Mouse (Mus musculus) kidney, embryonic 14.5 days (tissue): ENCODE measurements around the gene Iqcf5. TPM values are rescaled to one million over a fixed set of nuclear protein-coding genes. Genes with fewer than 3 reads are reported as not detected.
"Not testable (repeated sequence)": the region's sequence is repeated elsewhere in the genome, so short reads cannot be mapped to it uniquely, and the experiment has no call there.

ENCODE experiments used
- ATAC-seq: fragments of 200-750 bp; cut with Nextera tagmentation; 2 replicates; pipeline ENCODE4 v1.8.0; 2017; ENCODE audit warnings: moderate number of reproducible peaks, mild to moderate bottlenecking, moderate TSS enrichment, moderate library complexity; ENCODE audit not compliant: low FRiP score, low TSS enrichment
- H3K27ac ChIP-seq: fragments of 300-500 bp; sonication (generic); 2 replicates; pipeline ENCODE4 v1.5.1; 2014; ENCODE audit warnings: low read depth, mild to moderate bottlenecking, low read length, moderate library complexity, mixed read lengths
- H3K27me3 ChIP-seq: fragments of 300-500 bp; sonication (generic); 2 replicates; pipeline ENCODE4 v1.6.1; 2014; ENCODE audit warnings: mild to moderate bottlenecking, low read length; ENCODE audit not compliant: control insufficient read depth, insufficient read depth
- H3K36me3 ChIP-seq: fragments of 300-500 bp; sonication (generic); 2 replicates; pipeline ENCODE4 v1.6.1; 2014; ENCODE audit warnings: low read length, mixed read lengths; ENCODE audit not compliant: control insufficient read depth, insufficient read depth
- H3K4me1 ChIP-seq: fragments of 300-500 bp; sonication (generic); 2 replicates; pipeline ENCODE4 v1.6.1; 2014; ENCODE audit warnings: low read length, mixed read lengths; ENCODE audit not compliant: control insufficient read depth, insufficient read depth
- H3K4me2 ChIP-seq: fragments of 300-500 bp; sonication (generic); replicated peaks from 2 replicates; pipeline ENCODE4 v1.6.1; 2014; ENCODE audit warnings: low read depth, mild to moderate bottlenecking, low read length
- H3K4me3 ChIP-seq: fragments of 300-500 bp; sonication (generic); 2 replicates; pipeline ENCODE4 v1.5.1; 2014; ENCODE audit warnings: mild to moderate bottlenecking, low read length
- H3K9ac ChIP-seq: fragments of 300-500 bp; sonication (generic); 2 replicates; pipeline ENCODE4 v1.6.1; 2014; ENCODE audit warnings: low read depth, mild to moderate bottlenecking, low read length, moderate library complexity
- H3K9me3 ChIP-seq: fragments of 300-500 bp; sonication (generic); 2 replicates; pipeline ENCODE4 v1.6.1; 2016; ENCODE audit warnings: low read length; ENCODE audit not compliant: control insufficient read depth
- WGBS: fragments of 180-500 bp; shearing (Covaris S2); extraction: QIAGEN DNeasy Blood & Tissue Kit; methylation state at CpG from one replicate; pipeline ENCODE4 v1.1.7; 2014; 5-methylcytosine and 5-hydroxymethylcytosine counted together
- polyA plus RNA-seq: library from polyadenylated mRNA; unstranded; fragments of >200 nt; fragmentation: Nextera tagmentation; extraction: Ambion mirVana; gene quantifications from 2 replicates; pipeline ENCODE4 v1.2.1, GENCODE M21; 2014

Gene Iqcf5
- polyA plus RNA-seq, 1 experiment from 2014 or later, result not detected

- Histone ChIP-seq H3K4me3 (no peak overlapping the region), H3K4me1 (no peaks in the 10 kb centered on the region), H3K9ac (no peak overlapping the region), H3K4me2 (no peak overlapping the region), H3K27ac (no peak overlapping the region), H3K9me3 (no peaks in the 10 kb centered on the region), H3K27me3 (no peaks in the 10 kb centered on the region), H3K36me3 (peaks cover 54% of the 10 kb centered on the region)
- ATAC-seq, result no peak
- WGBS, result 81% methylated on average over 10 of the region's 10 CpGs
Observed at GRCm38 (mm10) chr9:106485076-106485475, 29.3 kb upstream of the Iqcf5 start.

GRCm38 (mm10) chr9:106487602-106488001, 26.8 kb upstream of the Iqcf5 start:
- not testable (repeated sequence) for H3K27me3 ChIP-seq

GRCm38 (mm10) chr9:106499667-106500066, 14.7 kb upstream of the Iqcf5 start, which contains the start of gene Iqcf1:
Gene Iqcf1 (plus strand): TSS chr9:106499967.
- Histone ChIP-seq H3K27me3 (no peaks in the 10 kb centered on the region), H3K36me3 (no peaks in the 10 kb centered on the region), H3K4me2 (no peak within 1 kb of the TSS), H3K27ac (no peak within 1 kb of the TSS), H3K4me3 (no peak within 1 kb of the TSS), H3K9me3 (no peaks in the 10 kb centered on the region), H3K4me1 (no peaks in the 10 kb centered on the region), H3K9ac (no peak within 1 kb of the TSS)
- no peak for ATAC-seq
- 92% methylated on average over 6 of the region's 6 CpGs for WGBS

More at GRCm38 (mm10) chr9:106487602-106488001, 26.8 kb upstream of the Iqcf5 start:
- H3K27ac ChIP-seq, H3K9ac ChIP-seq, H3K4me2 ChIP-seq, H3K4me3 ChIP-seq, ATAC-seq, H3K9me3 ChIP-seq, H3K4me1 ChIP-seq: not testable (repeated sequence)
- H3K36me3 ChIP-seq, result peaks cover 35% of the 10 kb centered on the region
- WGBS, result 82% methylated on average over 6 of the region's 6 CpGs

- Histone ChIP-seq H3K4me2 (no peak overlapping the region), H3K9me3 (no peaks in the 10 kb centered on the region), H3K9ac (no peak overlapping the region), H3K27ac (no peak overlapping the region), H3K36me3 (no peaks in the 10 kb centered on the region), H3K4me3 (no peak overlapping the region), H3K27me3 (no peaks in the 10 kb centered on the region), H3K4me1 (no peaks in the 10 kb centered on the region)
- WGBS, result 89% methylated on average over 22 of the region's 22 CpGs
- no peak for ATAC-seq
Observed at GRCm38 (mm10) chr9:106501846-106502245, 12.5 kb upstream of the Iqcf5 start.

- no peaks in the 10 kb centered on the region for H3K9me3 ChIP-seq
- no peak for ATAC-seq
- WGBS, result 75% methylated on average over 6 of the region's 6 CpGs
Observed at GRCm38 (mm10) chr9:106504246-106504645, 10.1 kb upstream of the Iqcf5 start.

GRCm38 (mm10) chr9:106509356-106509755, 5.0 kb upstream of the Iqcf5 start:
- H3K27ac ChIP-seq, result no peak overlapping the region
- H3K27me3 ChIP-seq, result no peaks in the 10 kb centered on the region
- H3K9me3 ChIP-seq, result no peaks in the 10 kb centered on the region
- H3K4me1 ChIP-seq, result no peaks in the 10 kb centered on the region
- H3K9ac ChIP-seq, result no peak overlapping the region
- H3K4me3 ChIP-seq, result no peak overlapping the region
- WGBS, result 94% methylated on average over 10 of the region's 10 CpGs
- ATAC-seq, result no peak
- H3K36me3 ChIP-seq, result no peaks in the 10 kb centered on the region
- H3K4me2 ChIP-seq, result no peak overlapping the region

More at GRCm38 (mm10) chr9:106504246-106504645, 10.1 kb upstream of the Iqcf5 start:
- Histone ChIP-seq H3K27ac (no peak overlapping the region), H3K4me2 (no peak overlapping the region), H3K9ac (no peak overlapping the region), H3K27me3 (no peaks in the 10 kb centered on the region), H3K4me1 (no peaks in the 10 kb centered on the region), H3K36me3 (no peaks in the 10 kb centered on the region), H3K4me3 (no peak overlapping the region)

- 56% methylated on average over 13 of the region's 13 CpGs for WGBS
- no peaks in the 10 kb centered on the region for H3K9me3 ChIP-seq
- H3K9ac ChIP-seq, result no peak overlapping the region
- H3K36me3 ChIP-seq, result no peaks in the 10 kb centered on the region
- H3K27ac ChIP-seq, result no peak overlapping the region
- H3K4me3 ChIP-seq, result no peak overlapping the region
- no peak for ATAC-seq
- no peak overlapping the region for H3K4me2 ChIP-seq
- no peaks in the 10 kb centered on the region for H3K27me3 ChIP-seq
- H3K4me1 ChIP-seq, result no peaks in the 10 kb centered on the region
Observed at GRCm38 (mm10) chr9:106512729-106513450, 1.5 kb upstream of the Iqcf5 start.

GRCm38 (mm10) chr9:106513566-106513965, 807 bp upstream of the Iqcf5 start:
- no peak for ATAC-seq
- Histone ChIP-seq H3K4me2 (no peak overlapping the region), H3K36me3 (no peaks in the 10 kb centered on the region), H3K27me3 (no peaks in the 10 kb centered on the region), H3K27ac (no peak overlapping the region), H3K9me3 (no peaks in the 10 kb centered on the region), H3K4me1 (no peaks in the 10 kb centered on the region), H3K9ac (no peak overlapping the region), H3K4me3 (no peak overlapping the region)
- WGBS, result 83% methylated on average over 6 of the region's 6 CpGs

GRCm38 (mm10) chr9:106519433-106519832, 5.1 kb downstream of the Iqcf5 start:
- no peaks in the 10 kb centered on the region for H3K36me3 ChIP-seq
- H3K27me3 ChIP-seq, result no peaks in the 10 kb centered on the region
- WGBS, result 77% methylated on average over 2 of the region's 2 CpGs
- no peak overlapping the region for H3K27ac ChIP-seq
- no peak for ATAC-seq
- no peak overlapping the region for H3K4me3 ChIP-seq
- H3K9me3 ChIP-seq, result no peaks in the 10 kb centered on the region
- no peak overlapping the region for H3K9ac ChIP-seq
- no peaks in the 10 kb centered on the region for H3K4me1 ChIP-seq
- no peak overlapping the region for H3K4me2 ChIP-seq
